Mouse (Mus musculus): ENCODE measurements around the gene Tspan32. TPM values are rescaled to one million over a fixed set of nuclear protein-coding genes. Genes with fewer than 3 reads are reported as not detected.

Tspan32 gene
- total and polyA plus RNA-seq, 3 experiments: 59.3 to 247 (median 119) TPM

GRCm38 (mm10) chr7:143006756-143007598 lies 2.1 kb downstream of the Tspan32 start:
- no peak for TF ChIP-seq TAL1 (conservative IDR thresholded peaks at IDR 0.05; ENCODE audit: low read depth, low read length)
- no peak for TF ChIP-seq GATA2 (IDR thresholded peaks at IDR 0.05; ENCODE audit: borderline replicate concordance, low read depth, low read length)
- TF ChIP-seq POLR2AphosphoS5 (IDR thresholded peaks at IDR 0.05; ENCODE audit: insufficient replicate concordance, low read depth, low read length): no peak
- no peak for TF ChIP-seq GATA1 (IDR thresholded peaks at IDR 0.05; ENCODE audit: borderline replicate concordance, low read length)
- TF ChIP-seq CTCF (IDR thresholded peaks at IDR 0.05; ENCODE audit: low read depth, low read length): no peak
- Histone ChIP-seq H3K4me3 (ENCODE audit: low read depth, low read length) (peak overlapping the region; percentile 80), H3K36me3 (replicated peaks) (peaks cover 62% of the 10 kb centered on the region), H3K9me3 (replicated peaks) (no peaks in the 10 kb centered on the region), H3K4me1 (ENCODE audit: insufficient read depth, low read depth, low read length) (peaks cover 95% of the 10 kb centered on the region), H3K27me3 (ENCODE audit: insufficient read depth, low read length) (no peaks in the 10 kb centered on the region)
- ATAC-seq (ENCODE audit: extremely low read depth, insufficient number of reproducible peaks, low FRiP score, poor library complexity, severe bottlenecking) (no peak), DNase-seq (ENCODE audit: low spot score) (no peak)

GRCm38 (mm10) chr7:143007599-143008369 lies 2.9 kb downstream of the Tspan32 start:
- Histone ChIP-seq H3K27me3 (ENCODE audit: insufficient read depth, low read length) (no peaks in the 10 kb centered on the region), H3K9me3 (replicated peaks) (no peaks in the 10 kb centered on the region), H3K36me3 (replicated peaks) (peaks cover 70% of the 10 kb centered on the region), H3K4me1 (ENCODE audit: insufficient read depth, low read depth, low read length) (peaks cover 95% of the 10 kb centered on the region), H3K4me3 (ENCODE audit: low read depth, low read length) (peak overlapping the region; percentile 80)
- ATAC-seq (ENCODE audit: extremely low read depth, insufficient number of reproducible peaks, low FRiP score, poor library complexity, severe bottlenecking) (peak; percentile 11; the same call in 1 of the 2 replicates), DNase-seq (ENCODE audit: low spot score) (peak; percentile 51)
- TF ChIP-seq TAL1 (conservative IDR thresholded peaks at IDR 0.05; ENCODE audit: low read depth, low read length) (no peak), CTCF (IDR thresholded peaks at IDR 0.05; ENCODE audit: low read depth, low read length) (peak; percentile 79), POLR2AphosphoS5 (IDR thresholded peaks at IDR 0.05; ENCODE audit: insufficient replicate concordance, low read depth, low read length) (no peak; the same call in 1 of the 2 replicates), GATA1 (IDR thresholded peaks at IDR 0.05; ENCODE audit: borderline replicate concordance, low read length) (no peak), GATA2 (IDR thresholded peaks at IDR 0.05; ENCODE audit: borderline replicate concordance, low read depth, low read length) (no peak)

- peaks cover 77% of the 10 kb centered on the region for H3K36me3 ChIP-seq (replicated peaks)
- no peak for DNase-seq (ENCODE audit: low spot score)
- H3K4me3 ChIP-seq (ENCODE audit: low read depth, low read length): peak overlapping the region; percentile 80
- H3K4me1 ChIP-seq (ENCODE audit: insufficient read depth, low read depth, low read length): peaks cover 95% of the 10 kb centered on the region
- TF ChIP-seq TAL1 (conservative IDR thresholded peaks at IDR 0.05; ENCODE audit: low read depth, low read length): no peak
- no peak; the same call in 1 of the 2 replicates for TF ChIP-seq POLR2AphosphoS5 (IDR thresholded peaks at IDR 0.05; ENCODE audit: insufficient replicate concordance, low read depth, low read length)
- no peak for TF ChIP-seq GATA1 (IDR thresholded peaks at IDR 0.05; ENCODE audit: borderline replicate concordance, low read length)
- no peak for TF ChIP-seq GATA2 (IDR thresholded peaks at IDR 0.05; ENCODE audit: borderline replicate concordance, low read depth, low read length)
- no peak for TF ChIP-seq CTCF (IDR thresholded peaks at IDR 0.05; ENCODE audit: low read depth, low read length)
- H3K9me3 ChIP-seq (replicated peaks): no peaks in the 10 kb centered on the region
- H3K27me3 ChIP-seq (ENCODE audit: insufficient read depth, low read length): no peaks in the 10 kb centered on the region
- ATAC-seq (ENCODE audit: extremely low read depth, insufficient number of reproducible peaks, low FRiP score, poor library complexity, severe bottlenecking): no peak
Observed at GRCm38 (mm10) chr7:143008370-143008926, 3.6 kb downstream of the Tspan32 start.

GRCm38 (mm10) chr7:143008996-143009665 lies 4.3 kb downstream of the Tspan32 start:
- Histone ChIP-seq H3K27me3 (ENCODE audit: insufficient read depth, low read length) (no peaks in the 10 kb centered on the region), H3K9me3 (replicated peaks) (no peaks in the 10 kb centered on the region), H3K4me1 (ENCODE audit: insufficient read depth, low read depth, low read length) (peaks cover 95% of the 10 kb centered on the region), H3K36me3 (replicated peaks) (peaks cover 84% of the 10 kb centered on the region), H3K4me3 (ENCODE audit: low read depth, low read length) (peak overlapping the region; percentile 80; the same call in 1 of the 2 replicates)
- no peak for DNase-seq (ENCODE audit: low spot score)
- no peak for ATAC-seq (ENCODE audit: extremely low read depth, insufficient number of reproducible peaks, low FRiP score, poor library complexity, severe bottlenecking)
- TF ChIP-seq GATA2 (IDR thresholded peaks at IDR 0.05; ENCODE audit: borderline replicate concordance, low read depth, low read length) (no peak), TAL1 (conservative IDR thresholded peaks at IDR 0.05; ENCODE audit: low read depth, low read length) (no peak), CTCF (IDR thresholded peaks at IDR 0.05; ENCODE audit: low read depth, low read length) (no peak), GATA1 (IDR thresholded peaks at IDR 0.05; ENCODE audit: borderline replicate concordance, low read length) (no peak), POLR2AphosphoS5 (IDR thresholded peaks at IDR 0.05; ENCODE audit: insufficient replicate concordance, low read depth, low read length) (no peak)

GRCm38 (mm10) chr7:143009996-143010395 lies 5.2 kb downstream of the Tspan32 start:
- no peaks in the 10 kb centered on the region for H3K27me3 ChIP-seq (ENCODE audit: insufficient read depth, low read length)
- DNase-seq (ENCODE audit: low spot score) (no peak), ATAC-seq (ENCODE audit: extremely low read depth, insufficient number of reproducible peaks, low FRiP score, poor library complexity, severe bottlenecking) (no peak)
- peaks cover 95% of the 10 kb centered on the region for H3K4me1 ChIP-seq (ENCODE audit: insufficient read depth, low read depth, low read length)
- H3K9me3 ChIP-seq (replicated peaks): no peaks in the 10 kb centered on the region
- TF ChIP-seq POLR2AphosphoS5 (IDR thresholded peaks at IDR 0.05; ENCODE audit: insufficient replicate concordance, low read depth, low read length): no peak
- no peak for TF ChIP-seq CTCF (IDR thresholded peaks at IDR 0.05; ENCODE audit: low read depth, low read length)
- TF ChIP-seq GATA1 (IDR thresholded peaks at IDR 0.05; ENCODE audit: borderline replicate concordance, low read length): no peak
- no peak for TF ChIP-seq TAL1 (conservative IDR thresholded peaks at IDR 0.05; ENCODE audit: low read depth, low read length)
- TF ChIP-seq GATA2 (IDR thresholded peaks at IDR 0.05; ENCODE audit: borderline replicate concordance, low read depth, low read length): no peak
- peaks cover 92% of the 10 kb centered on the region for H3K36me3 ChIP-seq (replicated peaks)
- H3K4me3 ChIP-seq (ENCODE audit: low read depth, low read length): no peak overlapping the region
